Mouse (Mus musculus): ENCODE results near the gene Sag.
"Not testable (repeated sequence)": the region's sequence is repeated elsewhere in the genome, so short reads cannot be mapped to it uniquely, and the experiment has no call there.

Gene Sag

GRCm38 (mm10) chr1:87824420-87824995, 21.0 kb downstream of the Sag start:
- no peak for DNase-seq (ENCODE audit: low spot score)

DNA sequence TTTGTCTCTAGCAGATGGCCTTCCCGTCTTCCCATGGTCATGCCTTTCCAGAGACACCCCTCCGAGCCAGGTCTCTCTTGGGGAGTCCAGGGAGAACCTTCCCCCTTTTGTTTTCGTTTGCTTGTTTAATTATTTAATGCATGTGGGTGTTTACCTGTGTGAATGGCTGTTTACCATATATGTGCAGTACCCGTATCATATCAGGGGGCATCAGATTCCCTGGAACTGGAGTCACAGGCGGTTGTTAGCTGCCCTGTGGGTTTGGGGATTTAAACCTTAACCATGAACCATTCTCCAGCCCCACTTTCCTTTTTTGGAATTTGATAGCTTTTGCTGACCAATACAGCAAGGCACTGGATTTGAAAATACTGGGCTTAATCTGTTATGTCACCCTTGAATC, 21.8 kb downstream of the Sag start:
- DNase-seq (ENCODE audit: low spot score) = no peak

DNA sequence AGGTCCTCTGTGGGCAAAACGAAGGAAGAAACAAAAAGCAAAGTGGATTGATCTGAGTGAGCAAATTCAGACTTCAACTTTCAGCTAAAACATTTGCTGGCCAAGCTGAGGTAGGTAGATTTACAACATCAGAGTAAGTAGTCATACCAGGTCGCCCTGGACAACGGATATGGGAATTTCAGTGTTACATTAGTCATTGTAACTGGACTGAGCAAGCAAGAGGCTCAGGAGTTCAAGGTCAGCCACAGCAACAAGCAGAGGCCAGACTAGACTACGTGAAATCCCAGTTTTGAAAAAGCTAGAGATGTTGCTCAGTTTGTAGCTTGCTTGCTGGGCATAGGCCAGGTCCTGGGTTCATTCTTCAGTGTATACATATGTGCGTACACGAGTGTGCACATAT, 22.5 kb downstream of the Sag start:
- DNase-seq (ENCODE audit: low spot score) = no peak

DNA sequence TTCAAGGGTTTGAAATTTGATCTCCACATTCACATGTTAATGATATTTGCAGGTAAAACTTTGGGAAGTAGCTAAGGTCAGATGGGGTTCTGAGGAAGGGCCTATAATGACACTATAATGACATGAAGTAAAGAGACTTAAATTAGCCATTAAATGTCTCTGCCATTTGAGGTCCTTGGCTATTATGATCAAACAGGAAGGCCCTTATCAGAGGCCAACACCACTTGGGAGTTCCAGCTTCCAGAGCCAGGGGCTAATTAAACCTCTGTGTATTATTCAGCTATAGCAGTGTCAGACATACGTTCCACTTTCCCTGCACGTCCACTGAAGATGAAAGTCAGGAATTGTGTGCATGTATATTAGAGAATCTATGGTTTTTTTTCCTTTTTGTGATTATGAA, 23.0 kb downstream of the Sag start:
- DNase-seq (ENCODE audit: low spot score) = no peak

DNA sequence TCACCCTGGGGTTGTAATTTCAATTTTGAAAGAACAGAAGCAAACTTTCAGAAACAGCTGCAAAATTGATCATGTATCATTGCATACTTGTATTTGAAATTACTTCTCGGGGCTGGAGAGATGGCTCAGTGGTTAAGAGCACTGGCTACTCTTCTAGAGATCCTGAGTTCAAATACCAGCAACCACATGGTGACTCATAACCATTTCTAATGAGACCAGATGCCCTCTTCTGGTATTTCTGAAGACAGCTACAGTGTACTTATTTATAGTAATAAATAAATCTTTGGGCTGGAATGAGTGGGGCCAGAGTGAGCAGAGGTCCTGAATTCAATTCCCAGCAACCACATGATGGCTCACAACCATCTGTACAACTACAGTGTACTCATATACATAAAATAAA, 24.0 kb downstream of the Sag start:
- not testable (repeated sequence) for DNase-seq (ENCODE audit: low spot score)

DNA sequence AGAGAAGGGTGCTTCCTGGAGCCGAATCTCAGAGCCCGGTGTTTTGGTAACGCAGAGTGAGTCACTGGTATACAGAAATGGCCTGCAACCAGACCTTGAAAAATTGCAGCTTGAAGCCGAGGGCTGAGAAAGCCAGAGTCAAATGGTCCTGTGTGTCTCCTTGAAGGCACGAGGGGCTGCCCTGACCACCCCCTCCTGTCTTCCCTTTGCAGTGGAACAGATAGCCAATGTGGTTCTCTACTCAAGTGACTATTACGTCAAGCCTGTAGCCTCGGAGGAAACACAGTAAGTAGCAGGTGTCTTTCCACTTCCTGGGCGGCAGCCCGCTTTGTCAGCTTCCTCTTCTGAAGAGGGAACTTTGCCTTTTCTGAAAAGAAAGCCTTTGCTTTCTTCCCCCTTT, 24.7 kb downstream of the Sag start:
- peak; percentile 62 for DNase-seq (ENCODE audit: low spot score)

GRCm38 (mm10) chr1:87828926-87829580, 25.6 kb downstream of the Sag start:
- DNase-seq (ENCODE audit: low spot score) = no peak

DNA sequence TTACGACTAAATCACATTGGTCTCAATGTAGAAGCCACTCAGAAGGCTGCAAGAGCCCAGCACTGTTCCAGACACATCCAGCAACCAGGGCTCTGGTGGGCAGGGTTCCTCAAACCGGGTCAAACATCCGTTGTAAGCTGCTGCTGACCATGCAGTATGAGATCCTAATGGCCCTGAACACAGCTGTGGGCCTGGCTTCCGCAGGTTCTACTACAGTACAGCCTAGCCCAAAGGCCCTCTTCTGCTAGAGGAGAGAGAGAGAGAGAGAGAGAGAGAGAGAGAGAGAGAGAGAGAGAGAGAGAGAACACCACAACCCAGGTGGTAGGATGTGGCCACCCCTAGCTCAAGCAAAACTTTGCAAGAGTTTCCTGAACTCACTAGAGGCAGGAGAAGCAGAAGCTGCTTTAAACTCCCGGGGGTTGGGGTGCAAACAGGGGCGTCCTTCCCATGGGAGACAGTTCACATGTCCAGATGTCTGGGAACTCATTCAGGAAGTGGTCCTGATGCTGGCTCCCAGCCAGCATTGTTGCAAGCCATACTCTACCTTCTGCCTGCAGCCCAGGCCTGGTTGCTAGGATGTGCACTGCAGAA, 26.2 kb downstream of the Sag start:
- DNase-seq (ENCODE audit: low spot score) = no peak

- no peak for DNase-seq (ENCODE audit: low spot score)
These were observed 33.0 kb downstream of the Sag start for GRCm38 (mm10) chr1:87836453-87836852.

DNA sequence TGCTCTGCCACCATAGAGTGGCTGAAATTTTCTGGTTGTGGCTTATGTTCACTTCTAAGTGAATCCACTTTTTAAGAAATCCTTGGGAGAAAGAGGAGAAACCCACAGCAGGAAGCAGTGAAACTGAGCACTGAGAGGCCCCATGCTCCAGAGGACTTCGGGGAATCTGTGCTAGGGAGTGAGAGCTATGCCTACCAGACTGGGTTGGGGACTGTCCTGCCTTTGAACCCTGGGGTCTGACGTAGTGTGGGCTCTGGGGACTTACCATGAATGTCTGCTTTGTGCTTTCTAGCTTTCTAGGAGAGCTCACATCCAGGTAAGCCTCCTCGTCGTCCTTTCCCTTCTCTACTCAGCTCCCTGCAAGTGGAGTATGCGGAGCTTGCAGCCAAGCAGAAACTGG, 33.5 kb downstream of the Sag start:
- DNase-seq (ENCODE audit: low spot score) = no peak

GRCm38 (mm10) chr1:87840411-87841208, 37.1 kb downstream of the Sag start:
- no peak for DNase-seq (ENCODE audit: low spot score)

DNA sequence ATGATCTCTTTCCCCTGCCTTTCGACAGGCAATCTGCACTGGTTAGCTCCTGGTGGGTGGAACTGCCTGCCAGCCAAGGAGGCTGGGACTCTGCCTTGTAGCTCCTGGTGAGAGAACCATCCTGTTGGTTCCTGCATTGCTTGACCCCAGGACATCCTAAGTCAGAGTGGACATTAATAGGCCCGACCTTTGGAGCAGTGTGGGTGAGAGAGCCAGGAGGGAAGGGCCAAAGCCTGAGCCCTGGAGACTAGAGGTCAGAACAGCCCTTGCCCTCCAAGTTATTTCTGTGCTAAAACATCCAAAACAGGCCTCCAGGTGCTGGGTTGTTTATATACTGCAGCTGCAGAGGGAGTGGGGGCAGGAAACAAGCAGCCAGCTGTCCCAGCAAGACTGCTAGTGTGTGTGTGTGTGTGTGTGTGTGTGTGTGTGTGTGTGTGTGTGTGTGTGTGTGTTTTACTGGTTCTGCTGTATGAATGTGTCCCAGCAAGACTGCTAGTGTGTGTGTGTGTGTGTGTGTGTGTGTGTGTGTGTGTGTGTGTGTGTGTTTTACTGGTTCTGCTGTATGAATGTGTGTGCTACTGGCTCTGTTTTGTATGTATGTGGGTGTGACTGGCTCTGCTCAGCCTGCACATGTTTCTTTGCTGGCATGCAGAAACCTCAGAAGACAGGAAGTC, 43.5 kb downstream of the Sag start:
- DNase-seq (ENCODE audit: low spot score) = no peak

- DNase-seq (ENCODE audit: low spot score) = no peak
These were observed 44.1 kb downstream of the Sag start for GRCm38 (mm10) chr1:87847475-87848168.

DNA sequence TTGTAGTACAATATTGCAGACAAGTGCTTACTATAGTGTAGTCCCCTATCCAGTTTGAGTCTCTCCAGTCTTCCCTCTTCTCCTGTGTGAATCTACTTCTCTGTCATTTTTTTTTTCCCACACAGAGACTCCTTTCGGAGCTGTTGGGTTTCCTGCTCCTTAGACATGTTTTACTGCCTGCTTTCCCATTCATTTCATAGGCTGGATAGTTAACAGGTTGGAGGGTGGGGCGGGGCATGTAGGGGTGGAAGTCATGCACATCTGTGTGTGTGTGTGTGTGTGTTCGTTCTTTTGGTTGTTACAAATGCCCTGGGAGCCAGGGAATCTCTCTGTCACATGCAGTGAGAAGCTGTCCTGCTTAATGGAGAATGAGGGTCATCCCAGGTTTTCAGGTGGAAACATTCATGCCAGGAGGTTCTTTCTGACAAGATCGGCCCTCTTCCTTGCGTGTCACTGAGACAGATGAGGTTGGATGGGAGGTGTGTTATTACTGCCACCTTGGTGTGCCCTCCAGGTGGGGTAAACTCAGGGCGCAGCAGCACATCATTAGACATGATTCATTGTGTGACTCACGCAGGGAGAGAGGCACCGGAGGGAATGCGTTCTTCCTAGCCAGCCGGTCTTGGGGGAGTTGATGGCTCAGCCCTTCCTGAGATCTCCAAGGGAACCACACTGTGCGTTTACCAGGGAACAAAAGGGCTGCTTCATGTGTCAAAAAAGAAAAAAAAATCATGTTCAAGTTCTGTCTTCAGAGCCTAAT, 44.9 kb downstream of the Sag start:
- peak; percentile 46 for DNase-seq (ENCODE audit: low spot score)

DNA sequence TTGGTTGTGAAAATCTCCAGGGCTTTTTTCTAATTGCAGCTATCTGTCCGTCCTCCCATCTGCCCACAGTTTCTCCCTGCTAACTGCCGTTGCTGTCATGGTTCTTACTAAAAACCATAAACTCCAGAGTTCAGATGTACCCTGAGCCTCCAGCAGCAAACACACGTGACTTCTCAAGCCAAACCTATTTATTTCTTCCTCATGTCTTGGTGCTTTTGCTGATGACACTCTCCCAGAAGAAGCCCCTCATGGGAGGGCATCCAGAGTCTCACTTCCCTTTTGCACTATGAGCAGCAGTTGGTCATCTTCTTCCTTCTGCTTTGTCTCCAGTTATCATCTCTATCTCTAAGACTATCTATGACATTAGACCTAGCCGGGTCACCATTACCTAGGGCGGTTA, 45.8 kb downstream of the Sag start:
- DNase-seq (ENCODE audit: low spot score) = no peak

DNA sequence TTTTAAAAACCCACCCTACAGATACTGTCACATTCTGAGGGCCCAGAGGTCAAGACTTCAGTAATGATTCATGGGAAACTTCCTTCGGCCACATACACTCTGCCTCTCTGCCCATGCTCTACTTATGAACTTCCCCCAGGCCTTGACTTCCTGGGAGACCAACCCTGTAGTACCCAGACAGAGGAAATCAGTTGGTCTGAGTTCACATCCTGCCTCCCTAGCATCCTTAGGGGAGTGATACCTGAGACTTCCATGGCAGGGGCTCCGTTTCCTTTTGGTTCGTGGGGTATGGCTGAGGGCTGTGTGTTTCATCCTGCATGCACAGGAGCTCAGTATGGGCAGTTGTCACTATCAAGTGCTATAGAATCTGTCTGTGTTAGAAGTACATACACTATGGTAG, 47.9 kb downstream of the Sag start:
- DNase-seq (ENCODE audit: low spot score) = no peak

DNA sequence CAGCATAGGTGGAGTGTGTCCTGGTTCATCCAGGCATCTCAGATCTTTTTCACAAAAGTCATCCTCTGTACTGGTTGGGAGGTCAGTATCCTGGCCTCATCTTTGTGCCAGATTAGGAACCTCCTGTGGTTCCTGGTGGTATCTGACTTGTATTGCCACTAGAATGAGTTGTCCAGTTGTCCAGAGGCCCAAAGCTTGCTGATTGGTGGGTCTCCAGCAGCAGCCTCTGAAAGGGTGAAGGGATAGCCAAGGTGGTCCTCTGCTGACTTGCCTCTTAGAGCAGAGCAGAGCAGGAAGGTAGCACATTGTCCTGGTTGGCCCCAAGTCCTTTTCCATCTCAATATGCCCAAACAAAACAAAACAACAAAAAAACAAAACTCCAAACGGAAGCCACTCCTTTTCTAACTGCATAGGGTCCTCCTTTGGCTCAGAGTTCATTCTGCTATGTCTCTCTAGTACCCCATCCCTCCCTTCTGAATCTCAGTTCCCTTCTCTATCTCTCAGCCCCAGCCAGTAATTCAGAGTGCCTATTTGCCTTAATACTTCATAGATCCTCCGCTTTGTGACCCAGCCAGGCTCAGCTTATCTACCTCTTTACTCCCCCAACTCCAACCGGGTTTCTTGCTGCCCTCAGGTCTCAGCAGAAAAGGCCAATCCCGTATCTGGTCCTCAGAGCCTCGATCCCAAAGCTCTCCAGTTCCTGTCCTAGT, 48.8 kb downstream of the Sag start:
- DNase-seq (ENCODE audit: low spot score) = no peak

- DNase-seq (ENCODE audit: low spot score) = peak; percentile 64
These were observed 49.6 kb downstream of the Sag start, which contains the start of gene Dgkd for GRCm38 (mm10) chr1:87852892-87853600. TSS of gene Dgkd (plus strand) at chr1:87853287.

DNA sequence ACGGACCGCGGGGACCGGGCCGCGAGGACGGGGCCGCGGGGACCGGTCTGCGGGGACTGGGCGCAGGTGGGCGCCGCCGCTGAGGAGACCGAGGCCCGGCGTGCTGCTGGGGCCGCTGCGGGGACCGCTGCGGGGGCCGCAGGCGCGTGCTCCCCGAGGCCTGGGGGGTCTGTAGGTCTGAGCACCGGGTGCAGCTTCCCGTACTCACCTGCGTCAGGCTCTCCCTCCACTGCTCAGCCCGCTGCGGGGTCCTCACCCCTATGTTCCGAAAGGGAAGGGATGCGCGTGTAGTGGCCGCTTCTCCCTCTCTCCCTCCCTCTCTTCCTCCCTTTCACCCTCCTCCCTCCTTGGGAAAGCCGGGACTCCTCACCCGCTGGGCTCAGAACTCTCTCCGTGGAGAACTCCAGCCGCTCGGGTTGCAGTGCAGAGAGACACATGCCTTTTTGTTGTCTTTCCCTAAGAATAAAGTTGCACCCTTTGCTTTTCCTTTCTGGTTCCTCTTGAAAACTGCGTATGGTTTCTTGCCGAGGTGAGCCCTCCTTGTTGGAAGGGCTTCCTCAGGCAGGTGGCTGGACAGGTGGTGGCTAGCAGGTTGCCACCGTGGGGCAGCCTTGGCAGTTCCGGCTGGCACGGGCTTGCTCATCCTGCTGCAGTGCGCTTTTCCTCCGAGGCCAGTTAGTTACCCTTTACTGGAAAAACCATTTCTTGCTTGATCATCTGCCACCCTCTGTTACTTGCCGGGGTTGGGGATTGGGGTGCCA, 50.3 kb downstream of the Sag start:
- DNase-seq (ENCODE audit: low spot score) = no peak
